Mouse (Mus musculus): ENCODE measurements around the gene Raver1. TPM values are rescaled to one million over a fixed set of nuclear protein-coding genes. Genes with fewer than 3 reads are reported as not detected.
A peak's percentile ranks its signal among the peaks of the same experiment; 100 is the strongest.

The Raver1 gene
- 66.0 and 76.1 TPM in 2 replicates for polyA plus RNA-seq (2014; fragmentation: Nextera tagmentation; extraction: Ambion mirVana)

DNA sequence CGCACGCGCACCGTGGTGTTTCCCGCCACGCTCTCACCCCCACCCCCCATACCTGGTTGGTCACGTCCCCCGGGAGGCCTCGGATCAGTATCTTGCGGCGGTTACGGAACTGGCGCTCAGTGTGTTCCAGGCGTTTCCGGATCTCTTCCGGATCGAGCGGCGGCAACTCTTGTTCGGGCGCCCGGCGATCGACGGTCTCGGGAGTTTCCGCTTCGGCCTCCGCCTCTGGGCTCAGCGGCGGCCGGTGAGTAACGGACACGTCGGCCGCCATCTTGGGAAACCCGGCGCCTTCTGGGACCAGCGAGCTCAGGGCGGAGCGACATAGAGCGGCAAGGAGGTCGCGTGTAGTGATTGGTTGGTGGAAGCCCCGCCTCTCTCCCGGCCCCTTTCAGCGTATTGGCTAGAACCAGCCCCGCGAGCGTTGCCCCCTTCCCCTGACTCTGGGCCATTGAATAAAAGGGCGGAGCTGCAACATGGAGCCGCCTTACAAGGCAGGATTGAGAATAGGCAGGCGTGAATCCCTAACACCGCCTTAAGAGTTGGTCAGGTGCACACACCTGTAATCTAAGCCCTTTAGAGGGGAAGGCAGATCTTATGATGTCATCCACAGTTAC is at the start of gene Raver1, which contains the start of gene Gm38431:
Raver1 (minus strand) TSS at position 302 of the 614 bp plus-strand sequence.
Gm38431 (minus strand) TSS at position 291 of the 614 bp plus-strand sequence.
- Histone ChIP-seq H3K36me3 (ENCODE audit: control insufficient read depth, insufficient read depth, low read length) (peaks cover 11% of the 10 kb centered on the region; the same call in 1 of the 2 replicates), H3K27me3 (ENCODE audit: control insufficient read depth, insufficient read depth, low read length) (no peaks in the 10 kb centered on the region), H3K9me3 (ENCODE audit: control insufficient read depth, low read length) (no peaks in the 10 kb centered on the region), H3K27ac (ENCODE audit: low read depth, low read length) (peak within 1 kb of the TSS; percentile 71), H3K4me1 (ENCODE audit: control insufficient read depth, insufficient read depth, low read length) (peaks cover 12% of the 10 kb centered on the region), H3K4me2 (peak within 1 kb of the TSS; percentile 89), H3K9ac (ENCODE audit: low read length) (peak within 1 kb of the TSS; percentile 89), H3K4me3 (ENCODE audit: low read depth, low read length) (peak within 1 kb of the TSS; percentile 76)
- under 1% methylated on average over 54 of the region's 54 CpGs for WGBS
- ATAC-seq (ENCODE audit: low FRiP score) (peak; percentile 100), DNase-seq (ENCODE audit: low spot score, missing footprints) (peak; percentile 99)

DNA sequence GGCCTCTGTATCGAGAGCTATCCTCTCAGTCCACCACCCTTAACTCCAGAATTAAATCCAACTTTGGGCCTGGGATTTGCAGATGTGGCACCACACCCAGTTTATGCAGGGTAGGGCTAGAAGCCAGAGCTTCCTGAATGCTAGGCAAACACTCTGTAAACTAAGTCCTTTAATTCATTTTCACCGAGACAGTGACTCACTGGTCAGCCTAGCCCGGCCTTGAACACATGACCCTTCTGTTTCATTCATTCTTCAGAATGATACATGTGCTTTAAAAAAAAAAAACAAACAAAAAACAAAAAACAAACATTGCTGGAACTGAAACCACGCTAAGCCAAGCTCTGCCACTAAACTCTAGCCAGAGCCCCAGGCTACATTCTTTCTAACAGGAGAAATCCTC is 46.6 kb upstream of the Raver1 start:
- no peaks in the 10 kb centered on the region for H3K27me3 ChIP-seq (ENCODE audit: control insufficient read depth, insufficient read depth, low read length)
- ATAC-seq (ENCODE audit: low FRiP score) (no peak), DNase-seq (ENCODE audit: low spot score, missing footprints) (no peak)
- WGBS = 94% methylated on average over 4 of the region's 4 CpGs
- no peak overlapping the region for H3K4me2 ChIP-seq
- H3K9me3 ChIP-seq (ENCODE audit: control insufficient read depth, low read length) = no peaks in the 10 kb centered on the region
- peaks cover 39% of the 10 kb centered on the region for H3K36me3 ChIP-seq (ENCODE audit: control insufficient read depth, insufficient read depth, low read length)
- no peaks in the 10 kb centered on the region for H3K4me1 ChIP-seq (ENCODE audit: control insufficient read depth, insufficient read depth, low read length)
- H3K4me3 ChIP-seq (ENCODE audit: low read depth, low read length) = no peak overlapping the region
- H3K27ac ChIP-seq (ENCODE audit: low read depth, low read length) = no peak overlapping the region
- H3K9ac ChIP-seq (ENCODE audit: low read length) = no peak overlapping the region

DNA sequence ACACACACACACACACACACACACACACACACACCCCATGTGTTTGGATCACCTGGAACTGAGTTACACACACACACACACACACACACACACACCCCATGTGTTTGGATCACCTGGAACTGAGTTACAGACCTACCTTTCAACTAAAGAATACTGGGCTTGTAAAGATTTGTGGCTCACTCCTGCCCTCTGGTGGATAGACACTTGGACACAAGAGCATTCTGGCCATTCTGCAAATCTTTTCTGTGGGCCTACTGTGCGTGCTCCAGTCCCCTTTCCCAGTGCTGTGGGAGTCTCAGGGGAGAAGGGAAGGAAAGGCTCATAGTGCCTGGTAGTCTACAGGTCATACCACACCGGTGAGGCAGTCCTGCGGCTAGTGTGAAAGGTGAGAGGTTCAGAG is 45.4 kb upstream of the Raver1 start:
- H3K4me2 ChIP-seq = no peak overlapping the region
- no peak overlapping the region for H3K9ac ChIP-seq (ENCODE audit: low read length)
- DNase-seq (ENCODE audit: low spot score, missing footprints) (peak; percentile 93), ATAC-seq (ENCODE audit: low FRiP score) (0 out of 2 replicates have a peak, but pooled peaks have one; percentile 26)
- H3K4me1 ChIP-seq (ENCODE audit: control insufficient read depth, insufficient read depth, low read length) = no peaks in the 10 kb centered on the region
- H3K9me3 ChIP-seq (ENCODE audit: control insufficient read depth, low read length) = no peaks in the 10 kb centered on the region
- H3K36me3 ChIP-seq (ENCODE audit: control insufficient read depth, insufficient read depth, low read length) = peaks cover 28% of the 10 kb centered on the region
- no peak overlapping the region for H3K27ac ChIP-seq (ENCODE audit: low read depth, low read length)
- H3K27me3 ChIP-seq (ENCODE audit: control insufficient read depth, insufficient read depth, low read length) = no peaks in the 10 kb centered on the region
- WGBS = 57% methylated on average over 3 of the region's 3 CpGs
- no peak overlapping the region for H3K4me3 ChIP-seq (ENCODE audit: low read depth, low read length)

DNA sequence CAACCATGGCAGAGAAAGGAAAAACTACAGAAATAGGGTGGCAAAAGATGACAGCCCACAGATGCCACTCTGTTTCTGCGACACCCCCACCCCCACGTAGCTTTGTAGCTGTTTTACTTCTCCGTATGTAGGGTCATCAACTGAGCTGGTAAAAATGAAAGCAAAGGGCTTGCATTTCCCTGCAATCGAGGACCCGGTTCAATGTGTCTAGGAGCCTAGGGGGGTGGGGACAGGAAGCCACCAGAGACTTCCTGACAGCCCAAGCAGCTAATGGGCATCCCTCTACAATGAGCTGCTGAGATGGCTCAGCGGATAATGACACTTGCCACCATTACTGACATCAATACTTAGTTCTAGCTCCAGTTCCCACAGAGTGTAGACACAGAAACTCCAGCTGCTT is 44.6 kb upstream of the Raver1 start:
- Histone ChIP-seq H3K36me3 (ENCODE audit: control insufficient read depth, insufficient read depth, low read length) (peaks cover 22% of the 10 kb centered on the region), H3K27me3 (ENCODE audit: control insufficient read depth, insufficient read depth, low read length) (no peaks in the 10 kb centered on the region), H3K27ac (ENCODE audit: low read depth, low read length) (no peak overlapping the region), H3K4me2 (no peak overlapping the region), H3K9ac (ENCODE audit: low read length) (no peak overlapping the region), H3K4me1 (ENCODE audit: control insufficient read depth, insufficient read depth, low read length) (no peaks in the 10 kb centered on the region), H3K9me3 (ENCODE audit: control insufficient read depth, low read length) (no peaks in the 10 kb centered on the region), H3K4me3 (ENCODE audit: low read depth, low read length) (no peak overlapping the region)
- DNase-seq (ENCODE audit: low spot score, missing footprints) (no peak), ATAC-seq (ENCODE audit: low FRiP score) (no peak)
- WGBS = 90% methylated on average over 6 of the region's 6 CpGs

DNA sequence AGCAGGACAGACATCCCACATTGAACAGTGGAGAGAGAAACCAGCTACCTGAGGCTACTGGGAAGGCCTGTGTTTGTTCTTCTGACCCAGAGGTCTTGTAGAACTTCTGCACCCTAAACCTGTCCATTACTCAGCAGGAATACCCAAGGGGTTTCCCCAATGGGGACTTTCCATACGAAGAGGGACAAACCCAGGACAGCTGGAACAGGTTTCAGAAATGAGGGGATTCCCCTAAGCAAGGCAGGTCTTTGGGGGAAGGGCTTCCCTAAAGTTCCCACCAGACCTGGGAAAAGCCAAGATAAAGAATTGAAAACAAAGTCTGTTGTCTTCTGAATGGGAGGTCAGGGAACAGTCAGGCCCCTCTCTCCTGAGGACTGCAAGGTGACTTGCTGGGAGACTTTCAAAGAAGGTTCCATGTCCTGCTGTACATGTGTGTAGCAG is 44.2 kb upstream of the Raver1 start:
- no peak overlapping the region for H3K4me3 ChIP-seq (ENCODE audit: low read depth, low read length)
- no peak for DNase-seq (ENCODE audit: low spot score, missing footprints)
- 78% methylated on average over 1 of the region's 1 CpGs for WGBS
- no peak overlapping the region for H3K27ac ChIP-seq (ENCODE audit: low read depth, low read length)
- H3K36me3 ChIP-seq (ENCODE audit: control insufficient read depth, insufficient read depth, low read length) = peaks cover 18% of the 10 kb centered on the region
- ATAC-seq (ENCODE audit: low FRiP score) = no peak
- no peaks in the 10 kb centered on the region for H3K9me3 ChIP-seq (ENCODE audit: control insufficient read depth, low read length)
- H3K27me3 ChIP-seq (ENCODE audit: control insufficient read depth, insufficient read depth, low read length) = no peaks in the 10 kb centered on the region
- no peaks in the 10 kb centered on the region for H3K4me1 ChIP-seq (ENCODE audit: control insufficient read depth, insufficient read depth, low read length)
- H3K9ac ChIP-seq (ENCODE audit: low read length) = no peak overlapping the region
- H3K4me2 ChIP-seq = no peak overlapping the region

DNA sequence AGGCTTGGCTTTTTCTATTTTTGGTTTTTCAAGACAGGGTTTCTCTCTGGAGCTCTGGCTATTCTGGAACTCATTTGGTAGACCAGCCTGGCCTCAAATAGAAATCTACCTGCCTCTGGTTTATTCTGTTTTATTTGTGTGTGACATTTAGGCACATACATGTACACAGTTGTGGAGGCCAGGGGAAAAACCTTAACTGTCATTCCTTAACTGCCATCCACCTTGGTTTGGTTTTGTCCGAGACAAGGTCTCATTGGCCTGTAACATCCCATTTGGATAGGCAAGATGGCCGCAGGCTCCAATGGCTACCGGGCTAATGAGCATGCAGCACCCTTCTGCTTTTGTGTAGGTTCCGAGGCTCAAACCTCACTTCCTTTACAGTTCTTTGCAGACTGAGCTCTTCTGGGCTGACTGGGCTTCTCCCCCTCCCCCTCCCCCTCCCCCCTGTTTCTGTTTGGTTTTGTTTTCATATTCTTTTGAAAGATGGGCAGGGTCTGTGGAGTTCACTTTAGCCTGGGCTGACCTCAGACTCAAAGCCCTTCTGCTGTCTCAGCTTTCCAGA is 43.6 kb upstream of the Raver1 start:
- no peak for ATAC-seq (ENCODE audit: low FRiP score)
- Histone ChIP-seq H3K4me2 (no peak overlapping the region), H3K27ac (ENCODE audit: low read depth, low read length) (no peak overlapping the region), H3K27me3 (ENCODE audit: control insufficient read depth, insufficient read depth, low read length) (no peaks in the 10 kb centered on the region), H3K36me3 (ENCODE audit: control insufficient read depth, insufficient read depth, low read length) (peaks cover 13% of the 10 kb centered on the region), H3K4me3 (ENCODE audit: low read depth, low read length) (no peak overlapping the region), H3K9me3 (ENCODE audit: control insufficient read depth, low read length) (no peaks in the 10 kb centered on the region), H3K9ac (ENCODE audit: low read length) (no peak overlapping the region), H3K4me1 (ENCODE audit: control insufficient read depth, insufficient read depth, low read length) (0 out of 2 replicates have a peak, but pooled peaks cover 3% of the 10 kb centered on the region)
- WGBS = 76% methylated on average over 4 of the region's 4 CpGs
- DNase-seq (ENCODE audit: low spot score, missing footprints) = no peak

DNA sequence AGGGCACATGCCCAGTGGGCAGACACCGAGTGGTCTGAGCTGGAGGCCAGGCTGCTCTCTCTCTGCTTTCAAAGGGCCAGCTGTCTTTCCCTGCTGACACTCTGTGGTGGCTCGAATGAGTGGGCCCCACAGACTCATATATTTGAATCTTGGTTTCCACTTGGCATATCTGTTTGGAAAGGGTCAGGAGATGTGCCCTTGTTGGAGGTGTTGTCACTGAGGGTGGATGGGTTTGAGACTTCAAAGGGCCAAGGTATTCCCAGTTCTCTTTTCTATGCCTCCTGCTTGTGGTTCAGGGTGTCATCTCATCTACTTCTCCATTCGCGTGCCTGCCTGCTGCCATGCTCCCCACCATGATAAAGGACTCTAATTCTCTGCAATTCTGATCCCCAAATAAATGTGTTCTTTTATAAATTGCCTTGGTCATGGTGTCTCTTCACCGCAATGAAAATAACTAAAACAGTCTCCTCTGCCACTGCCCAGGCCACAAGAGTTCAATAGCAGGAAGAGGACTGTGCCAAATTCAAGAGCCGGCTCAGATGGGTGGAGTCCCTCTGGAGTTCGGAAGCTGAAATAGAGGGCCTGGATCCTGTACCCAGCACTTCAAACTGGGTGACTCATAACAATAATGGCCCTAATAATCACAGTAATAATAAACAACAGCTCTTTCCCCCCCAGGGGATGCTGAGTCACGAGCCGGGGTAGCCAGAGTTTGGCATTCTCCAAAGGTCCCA is 43.0 kb upstream of the Raver1 start:
- H3K27ac ChIP-seq (ENCODE audit: low read depth, low read length) = no peak overlapping the region
- 78% methylated on average over 9 of the region's 9 CpGs for WGBS
- DNase-seq (ENCODE audit: low spot score, missing footprints) (no peak), ATAC-seq (ENCODE audit: low FRiP score) (no peak)
- no peaks in the 10 kb centered on the region for H3K27me3 ChIP-seq (ENCODE audit: control insufficient read depth, insufficient read depth, low read length)
- no peak overlapping the region for H3K9ac ChIP-seq (ENCODE audit: low read length)
- H3K4me3 ChIP-seq (ENCODE audit: low read depth, low read length) = no peak overlapping the region
- H3K4me1 ChIP-seq (ENCODE audit: control insufficient read depth, insufficient read depth, low read length) = 0 out of 2 replicates have a peak, but pooled peaks cover 4% of the 10 kb centered on the region
- no peaks in the 10 kb centered on the region for H3K9me3 ChIP-seq (ENCODE audit: control insufficient read depth, low read length)
- peaks cover 7% of the 10 kb centered on the region; the same call in 1 of the 2 replicates for H3K36me3 ChIP-seq (ENCODE audit: control insufficient read depth, insufficient read depth, low read length)
- no peak overlapping the region for H3K4me2 ChIP-seq

DNA sequence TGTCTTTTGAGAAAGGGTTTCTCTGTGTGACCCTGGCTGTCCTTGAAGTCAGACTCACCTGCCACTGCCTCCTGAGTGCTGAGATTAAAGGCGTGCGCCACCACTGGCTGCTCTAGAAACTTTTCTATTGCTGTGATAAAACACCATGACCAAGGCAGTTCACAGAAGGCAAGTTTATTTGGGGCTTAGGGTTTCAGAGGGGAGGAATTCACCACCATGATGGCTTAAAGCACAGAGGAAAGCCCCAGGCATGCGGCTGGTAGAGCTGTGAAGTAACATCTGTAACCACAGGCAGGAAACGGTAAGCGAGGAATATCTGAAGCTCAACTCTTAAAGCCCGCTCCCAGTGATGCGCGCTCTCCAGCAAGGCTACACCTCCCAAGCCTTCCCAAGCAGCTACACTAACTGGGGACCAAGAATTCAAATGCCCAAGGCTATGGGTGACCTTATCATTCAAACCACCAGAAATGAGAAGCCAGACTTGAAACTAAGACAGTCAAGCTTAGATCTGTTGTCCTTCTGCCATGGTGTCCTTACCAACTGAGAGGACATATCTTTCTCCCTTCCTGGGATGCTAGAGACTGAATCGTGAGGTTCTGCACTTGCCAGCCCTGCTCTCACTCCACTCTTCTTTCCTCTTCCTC is 41.4 kb upstream of the Raver1 start:
- H3K4me3 ChIP-seq (ENCODE audit: low read depth, low read length) = no peak overlapping the region
- DNase-seq (ENCODE audit: low spot score, missing footprints) = no peak
- no peak overlapping the region for H3K4me2 ChIP-seq
- no peaks in the 10 kb centered on the region for H3K9me3 ChIP-seq (ENCODE audit: control insufficient read depth, low read length)
- no peaks in the 10 kb centered on the region for H3K36me3 ChIP-seq (ENCODE audit: control insufficient read depth, insufficient read depth, low read length)
- no peak overlapping the region for H3K27ac ChIP-seq (ENCODE audit: low read depth, low read length)
- 0 out of 2 replicates have a peak, but pooled peaks cover 4% of the 10 kb centered on the region for H3K4me1 ChIP-seq (ENCODE audit: control insufficient read depth, insufficient read depth, low read length)
- WGBS = 83% methylated on average over 9 of the region's 9 CpGs
- ATAC-seq (ENCODE audit: low FRiP score) = no peak
- no peaks in the 10 kb centered on the region for H3K27me3 ChIP-seq (ENCODE audit: control insufficient read depth, insufficient read depth, low read length)
- no peak overlapping the region for H3K9ac ChIP-seq (ENCODE audit: low read length)

Measured in midbrain, embryonic 11.5 days (tissue).